Mouse (Mus musculus) testis, postnatal 14 days (tissue): Measurements from ENCODE around the gene Kif14.
"Not testable (repeated sequence)": the region's sequence is repeated elsewhere in the genome, so short reads cannot be mapped to it uniquely, and the experiment has no call there.

Source experiments
- DNase-seq: peaks from one replicate; pipeline ENCODE4 v3.0.0; 2021; ENCODE audit warnings: low spot score

The Kif14 gene

DNA sequence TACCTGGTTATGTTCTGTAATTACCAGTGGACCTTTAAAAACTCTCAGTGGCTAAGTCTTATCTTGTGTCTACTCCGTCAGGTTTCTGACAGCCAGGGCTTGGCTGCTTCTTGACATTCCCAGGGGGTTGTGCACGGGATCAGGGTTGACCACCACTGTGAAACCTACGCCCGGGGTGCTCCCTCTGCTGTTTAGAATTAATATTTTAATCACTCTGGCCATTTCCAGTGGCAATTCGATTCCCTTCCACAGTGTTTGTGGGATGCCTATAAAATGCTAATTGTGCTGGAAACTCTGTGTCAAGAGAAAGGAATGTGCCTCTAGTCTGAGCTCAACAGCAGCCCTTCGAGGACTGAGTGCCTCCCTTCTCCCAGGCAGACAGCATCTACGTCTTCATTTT is 89.7 kb downstream of the Kif14 start:
- DNase-seq = no peak

DNA sequence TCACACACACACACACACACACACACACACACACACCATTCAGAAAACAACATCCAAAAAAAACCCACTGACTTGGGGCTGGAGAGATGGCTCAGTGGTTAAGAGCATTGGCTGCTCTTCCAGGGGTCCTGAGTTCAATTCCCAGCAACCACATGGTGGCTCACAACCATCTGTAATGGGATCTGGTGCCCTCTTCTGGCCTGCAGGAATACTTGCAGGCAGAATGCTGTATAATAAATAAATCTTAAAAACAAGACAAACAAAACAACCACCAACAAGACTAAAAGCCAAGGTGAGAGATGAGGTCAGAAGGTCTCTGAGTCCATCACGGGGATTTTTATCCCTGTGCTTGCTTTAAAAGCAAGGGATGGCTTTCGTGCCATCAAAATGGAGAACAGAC is 90.5 kb downstream of the Kif14 start:
- not testable (repeated sequence) for DNase-seq

DNA sequence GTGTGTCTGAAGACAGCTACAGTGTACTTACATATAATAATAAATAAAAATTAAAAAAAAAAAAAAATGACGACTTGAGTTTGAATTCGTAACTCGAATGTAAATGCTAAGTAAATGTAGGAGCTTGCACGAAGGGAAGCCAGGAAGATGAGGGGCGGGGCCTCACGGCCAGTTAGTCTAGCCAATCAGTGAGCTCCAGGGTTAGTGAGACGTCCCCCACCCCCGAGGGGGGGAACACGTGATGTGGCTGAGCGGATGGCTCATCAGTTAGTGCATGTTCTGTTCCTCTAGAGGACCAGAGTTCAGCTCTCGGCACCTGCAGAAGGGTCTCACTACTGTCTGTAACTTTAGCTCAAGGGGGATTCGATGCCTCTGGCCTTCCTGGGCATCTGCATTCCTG is 91.3 kb downstream of the Kif14 start:
- no peak for DNase-seq

DNA sequence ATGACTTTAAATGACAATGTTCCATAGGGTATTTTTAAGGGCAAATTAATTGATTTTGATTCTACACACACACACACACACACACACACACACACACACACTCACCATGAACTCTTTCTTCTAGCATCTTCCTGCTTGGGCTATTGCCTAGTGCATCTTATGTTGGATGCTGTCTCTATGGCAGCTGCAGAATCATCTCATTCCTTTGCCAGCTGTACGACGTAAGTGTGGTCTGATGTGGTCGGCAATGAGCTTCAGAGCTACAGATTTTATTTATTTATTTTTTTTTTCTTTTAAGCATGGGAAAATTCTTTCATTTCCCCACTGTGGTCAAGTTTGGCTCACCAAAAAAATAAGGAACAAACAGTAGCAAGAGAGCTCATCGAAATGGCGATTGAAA is 92.6 kb downstream of the Kif14 start:
- no peak for DNase-seq

- DNase-seq = no peak
Observed at GRCm38 (mm10) chr1:136559284-136559683, 93.1 kb downstream of the Kif14 start.

DNA sequence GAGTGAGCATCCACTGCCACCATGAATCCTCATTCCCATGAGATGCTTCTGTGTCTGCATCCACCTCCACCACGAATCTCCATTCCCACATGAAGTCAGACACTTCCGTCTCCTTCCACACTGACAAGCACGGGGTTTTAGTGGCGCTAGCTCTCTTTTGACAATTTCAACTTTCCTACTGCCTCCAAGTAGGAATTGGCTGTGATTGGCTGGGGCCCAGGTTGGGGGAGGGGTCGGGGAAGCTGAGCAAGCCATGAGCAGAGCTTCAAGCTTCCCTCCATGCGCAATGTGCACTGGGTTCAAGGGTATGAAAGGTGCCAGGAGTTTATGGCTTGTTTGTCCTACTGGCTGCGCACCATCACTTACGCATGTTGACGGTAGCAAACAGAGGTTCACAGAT is 93.6 kb downstream of the Kif14 start:
- DNase-seq = no peak

GRCm38 (mm10) chr1:136561823-136562222 is 95.7 kb downstream of the Kif14 start:
- DNase-seq = no peak

GRCm38 (mm10) chr1:136563149-136563548 is 97.0 kb downstream of the Kif14 start:
- DNase-seq = no peak

GRCm38 (mm10) chr1:136564963-136565362 is 98.8 kb downstream of the Kif14 start:
- DNase-seq = no peak

GRCm38 (mm10) chr1:136566386-136566785 is 100.2 kb downstream of the Kif14 start:
- no peak for DNase-seq

DNA sequence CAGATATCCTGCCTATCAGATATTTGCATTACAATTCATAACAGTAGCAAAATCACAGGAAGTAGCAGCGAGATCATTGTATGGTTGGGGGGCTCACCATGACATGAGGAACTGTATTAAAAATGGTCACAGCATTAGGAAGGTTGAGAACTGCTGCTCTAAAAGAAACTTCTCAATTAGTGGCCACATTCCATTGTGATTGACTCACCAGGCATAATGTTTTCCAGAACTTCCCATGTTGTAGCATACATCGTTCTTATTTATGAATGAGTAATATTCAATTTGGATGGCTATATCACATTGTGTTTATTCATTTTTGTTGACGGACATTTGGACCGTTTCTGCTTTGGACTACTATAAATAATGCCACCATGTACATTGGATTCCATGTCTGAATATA is 101.5 kb downstream of the Kif14 start:
- DNase-seq = no peak

DNA sequence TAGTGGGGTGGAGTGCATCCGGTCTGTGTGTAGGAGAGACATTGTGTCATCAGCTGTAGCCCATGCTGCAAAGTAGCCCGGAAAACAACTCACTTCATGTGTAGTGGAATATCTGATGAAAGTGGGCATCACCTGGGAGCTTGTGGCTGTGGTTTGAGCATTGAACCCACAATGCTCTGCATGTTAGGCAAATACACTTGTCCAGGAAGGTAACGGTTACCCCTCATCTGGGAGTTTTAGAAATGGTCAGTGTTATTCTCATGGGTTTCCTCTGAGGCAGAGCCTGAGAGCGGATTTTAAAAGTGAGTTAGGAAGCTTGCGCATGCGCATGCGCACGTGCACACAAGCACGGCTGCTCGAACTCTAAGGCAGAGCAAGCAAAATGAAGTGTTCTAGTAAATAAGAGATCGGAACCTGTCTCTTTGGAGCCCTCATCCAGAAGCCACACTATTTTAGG is 102.6 kb downstream of the Kif14 start:
- no peak for DNase-seq

DNA sequence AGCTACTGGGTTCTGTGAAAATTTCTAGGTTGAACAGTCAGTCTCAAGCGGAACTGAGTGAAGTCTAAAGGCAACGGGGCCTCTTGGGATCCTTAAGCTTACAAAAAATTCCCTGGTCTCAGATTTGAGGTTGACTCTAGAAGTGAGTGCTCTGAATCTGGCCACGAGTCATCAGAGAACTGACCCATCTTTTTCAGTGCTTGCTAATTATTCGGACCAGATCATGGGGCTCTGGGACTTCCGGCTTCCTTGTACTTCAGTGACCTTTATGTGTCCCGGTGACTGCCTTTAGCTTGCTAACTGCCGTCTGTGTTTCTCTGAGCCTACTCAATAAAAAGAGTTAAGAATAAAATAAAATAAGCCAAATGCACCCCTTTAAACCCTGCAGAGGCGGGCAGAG is 103.1 kb downstream of the Kif14 start:
- no peak for DNase-seq

DNA sequence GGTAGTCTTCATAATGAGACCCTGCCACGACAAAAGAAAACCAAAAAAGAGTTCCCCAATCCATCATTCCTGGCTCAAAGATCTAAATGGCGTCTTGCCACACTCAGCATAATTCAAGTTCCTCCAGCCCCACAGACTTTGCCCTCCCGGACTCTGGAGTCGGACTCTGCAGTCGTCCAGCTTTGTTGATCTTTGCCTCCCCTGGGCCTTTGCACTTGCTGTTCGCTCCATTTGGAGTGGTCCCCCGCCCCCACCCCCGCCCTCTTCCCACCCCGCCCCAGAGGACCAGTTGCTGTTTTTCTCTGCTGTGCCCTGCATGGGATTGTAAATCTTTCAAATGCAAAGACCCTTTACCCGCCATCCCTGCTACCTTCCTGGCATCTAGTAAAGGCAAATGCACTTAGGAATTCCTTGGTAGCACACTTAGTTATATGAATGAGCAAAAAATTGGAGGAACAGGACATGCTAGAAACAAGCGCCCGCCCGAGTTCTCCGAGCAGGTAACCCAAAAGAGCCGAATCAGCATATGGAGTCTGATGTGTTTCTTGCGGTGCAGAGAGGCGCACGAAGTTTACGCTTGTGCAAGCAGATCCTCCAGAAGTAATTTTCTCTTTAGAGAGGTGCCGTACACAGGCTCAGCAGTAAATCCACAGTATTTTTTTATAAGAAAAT is 103.6 kb downstream of the Kif14 start:
- no peak for DNase-seq

DNA sequence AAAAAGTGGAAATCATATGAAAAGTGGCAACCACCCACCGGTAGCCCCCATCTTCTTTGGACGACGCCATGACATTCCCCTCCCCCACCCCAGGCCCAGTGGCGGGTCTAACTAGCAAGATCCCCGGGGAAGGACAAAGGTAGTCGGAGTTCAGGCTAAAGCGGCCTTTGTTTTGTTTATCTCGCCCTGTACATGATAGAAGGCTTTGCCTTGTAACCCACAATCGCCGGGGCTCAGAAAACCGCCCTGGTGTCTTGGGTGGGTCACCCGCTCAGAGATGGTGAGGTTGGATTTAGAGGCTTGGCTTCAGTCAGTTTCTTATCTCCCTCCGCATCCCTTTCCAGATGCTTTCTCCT is 104.1 kb downstream of the Kif14 start:
- DNase-seq = no peak

- no peak for DNase-seq
Observed at GRCm38 (mm10) chr1:136570976-136571375, 104.8 kb downstream of the Kif14 start.

DNA sequence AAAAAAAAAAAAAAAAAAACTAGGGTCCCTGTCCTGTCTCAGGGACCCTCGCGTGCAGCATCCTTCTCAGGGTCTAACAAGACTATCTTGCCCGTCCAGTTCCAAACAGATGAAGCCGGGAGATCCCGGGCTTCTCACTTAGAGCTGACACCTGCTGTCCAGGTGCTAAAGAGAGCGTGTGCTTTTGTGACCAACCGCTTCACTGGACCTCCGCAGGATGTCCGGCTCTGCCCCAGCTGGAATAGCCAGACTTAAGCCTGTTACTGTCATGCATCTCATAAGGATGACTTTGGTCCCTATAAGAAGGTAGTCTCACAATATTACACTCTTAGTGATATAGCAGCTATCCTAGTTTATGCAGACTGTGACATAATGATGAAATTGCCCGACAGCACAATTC is 105.4 kb downstream of the Kif14 start:
- DNase-seq = no peak

- no peak for DNase-seq
Observed at GRCm38 (mm10) chr1:136577890-136578663, 111.9 kb downstream of the Kif14 start.

DNA sequence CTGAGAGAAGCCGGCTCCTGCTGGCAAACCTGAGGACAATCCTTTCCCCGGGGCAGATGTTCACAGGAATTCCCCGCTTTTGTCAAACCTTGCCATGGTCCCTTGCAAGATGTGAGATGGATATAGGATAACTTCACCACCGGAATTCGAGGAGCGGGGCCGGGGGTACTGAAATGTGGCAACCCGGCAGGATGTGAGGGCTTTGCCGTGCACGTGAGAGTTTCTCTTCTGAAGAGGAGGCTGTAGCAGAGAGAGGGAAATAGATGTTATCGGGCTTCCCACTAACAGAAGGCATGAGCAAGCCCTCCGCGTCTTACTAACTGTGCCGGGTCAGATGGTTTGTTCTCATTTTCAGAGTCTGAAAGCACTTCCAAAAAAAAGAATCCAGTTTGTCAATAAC is 113.2 kb downstream of the Kif14 start:
- DNase-seq = no peak

DNA sequence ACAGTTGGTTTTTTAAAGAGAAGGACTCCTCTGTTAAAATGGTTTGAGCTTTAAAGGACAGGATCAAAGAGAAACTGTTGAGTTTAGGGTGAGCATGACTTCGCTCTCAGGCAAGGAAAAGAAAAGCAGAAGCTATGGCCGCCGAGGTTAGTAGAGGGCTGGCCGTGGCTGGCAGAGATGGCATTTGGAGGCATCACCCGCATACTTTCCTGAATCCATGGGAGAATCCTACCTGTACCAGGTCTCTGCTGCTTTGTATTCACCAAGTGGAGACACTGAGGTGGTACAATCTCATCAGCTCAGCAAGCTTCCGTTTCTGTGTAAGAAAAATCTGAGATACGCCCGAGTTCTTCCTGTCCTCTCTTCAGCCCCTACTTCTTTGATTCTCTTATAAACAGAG is 114.1 kb downstream of the Kif14 start:
- DNase-seq = no peak
